Mouse (Mus musculus) midbrain, embryonic 10.5 days (tissue): ENCODE measurements around the gene 1700088E04Rik. TPM values are rescaled to one million over a fixed set of nuclear protein-coding genes. Genes with fewer than 3 reads are reported as not detected.

Experiments used
- DNase-seq: peaks from one replicate; pipeline ENCODE4 v3.0.0-alpha.2; 2017; ENCODE audit warnings: low spot score
- H3K27ac ChIP-seq: fragments of 300-500 bp; sonication (generic); replicated peaks from 2 replicates; pipeline ENCODE4 v1.5.1; 2016; ENCODE audit warnings: mild to moderate bottlenecking
- H3K27me3 ChIP-seq: fragments of 300-500 bp; sonication (generic); 2 replicates; pipeline ENCODE4 v1.6.1; 2016; ENCODE audit warnings: low read depth, mild to moderate bottlenecking; ENCODE audit not compliant: poor library complexity, severe bottlenecking
- H3K36me3 ChIP-seq: fragments of 300-500 bp; sonication (generic); 2 replicates; pipeline ENCODE4 v1.6.1; 2016; ENCODE audit warnings: mild to moderate bottlenecking, moderate library complexity
- H3K4me1 ChIP-seq: fragments of 300-500 bp; sonication (generic); 2 replicates; pipeline ENCODE4 v1.6.1; 2016
- H3K4me3 ChIP-seq: fragments of 300-500 bp; sonication (generic); 2 replicates; pipeline ENCODE4 v1.5.1; 2016; ENCODE audit warnings: mild to moderate bottlenecking, moderate library complexity
- H3K9me3 ChIP-seq: fragments of 300-500 bp; sonication (generic); replicated peaks from 2 replicates; pipeline ENCODE4 v1.6.1; 2016; ENCODE audit warnings: mild to moderate bottlenecking
- WGBS: fragments of 180-500 bp; shearing (Covaris S2); methylation state at CpG from one replicate; pipeline ENCODE4 v1.1.7; 2016; 5-methylcytosine and 5-hydroxymethylcytosine counted together
- polyA plus RNA-seq: library from polyadenylated mRNA; unstranded; fragments of >200 nt; fragmentation: Nextera tagmentation; extraction: Ambion mirVana; gene quantifications from 2 replicates; pipeline ENCODE4 v1.2.1, GENCODE M21; 2016

Gene 1700088E04Rik
- polyA plus RNA-seq, 1 experiment from 2014 or later, result 7.8 TPM

DNA sequence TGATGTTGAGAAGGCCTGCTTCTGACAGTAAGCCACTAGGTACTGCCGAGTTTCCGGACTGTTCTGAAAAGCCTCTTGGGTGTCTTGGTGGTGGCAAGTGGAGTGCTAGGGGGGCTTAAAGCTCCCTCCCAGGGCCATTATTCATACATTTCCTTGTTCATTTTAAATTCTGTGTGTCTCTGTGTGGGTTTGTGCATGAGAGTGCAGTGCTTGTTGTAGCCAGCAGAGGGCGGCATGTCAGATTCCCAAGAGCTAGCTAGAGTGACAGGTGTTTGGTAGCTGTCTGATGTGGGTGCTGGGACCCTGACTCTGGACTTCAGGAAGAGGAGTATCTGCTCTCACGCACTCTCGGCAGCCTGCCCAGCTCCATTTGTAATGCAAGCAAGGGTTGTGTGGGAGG is 12.8 kb downstream of the 1700088E04Rik start:
- WGBS, result 95% methylated on average over 5 of the region's 5 CpGs

DNA sequence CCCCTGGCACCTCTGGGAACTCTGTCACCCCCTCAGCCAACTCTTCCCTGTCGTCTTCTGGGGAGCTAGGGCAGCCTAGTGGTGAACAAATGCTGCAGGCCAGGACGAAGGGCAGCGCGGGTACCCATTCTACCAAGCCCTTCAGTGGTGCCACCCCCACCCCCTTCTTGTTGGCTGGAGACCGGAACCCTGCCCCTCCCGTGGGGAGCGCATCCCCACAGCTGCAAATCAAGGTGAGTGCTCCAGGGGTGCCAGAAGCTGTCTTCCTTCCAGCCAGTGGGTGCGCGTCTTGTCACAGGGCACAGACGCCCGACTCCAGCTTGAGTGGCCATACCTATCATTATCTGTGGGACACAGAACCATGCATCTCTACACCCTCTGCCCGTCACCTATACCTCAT is 14.0 kb downstream of the 1700088E04Rik start:
- no peaks in the 10 kb centered on the region for H3K27me3 ChIP-seq
- peaks cover 89% of the 10 kb centered on the region for H3K36me3 ChIP-seq

More for the DNA sequence above, 12.8 kb downstream of the 1700088E04Rik start:
- Histone ChIP-seq H3K4me3 (no peak overlapping the region), H3K9me3 (no peaks in the 10 kb centered on the region), H3K4me1 (no peaks in the 10 kb centered on the region), H3K27me3 (no peaks in the 10 kb centered on the region), H3K36me3 (peaks cover 91% of the 10 kb centered on the region), H3K27ac (no peak overlapping the region)
- DNase-seq, result no peak

DNA sequence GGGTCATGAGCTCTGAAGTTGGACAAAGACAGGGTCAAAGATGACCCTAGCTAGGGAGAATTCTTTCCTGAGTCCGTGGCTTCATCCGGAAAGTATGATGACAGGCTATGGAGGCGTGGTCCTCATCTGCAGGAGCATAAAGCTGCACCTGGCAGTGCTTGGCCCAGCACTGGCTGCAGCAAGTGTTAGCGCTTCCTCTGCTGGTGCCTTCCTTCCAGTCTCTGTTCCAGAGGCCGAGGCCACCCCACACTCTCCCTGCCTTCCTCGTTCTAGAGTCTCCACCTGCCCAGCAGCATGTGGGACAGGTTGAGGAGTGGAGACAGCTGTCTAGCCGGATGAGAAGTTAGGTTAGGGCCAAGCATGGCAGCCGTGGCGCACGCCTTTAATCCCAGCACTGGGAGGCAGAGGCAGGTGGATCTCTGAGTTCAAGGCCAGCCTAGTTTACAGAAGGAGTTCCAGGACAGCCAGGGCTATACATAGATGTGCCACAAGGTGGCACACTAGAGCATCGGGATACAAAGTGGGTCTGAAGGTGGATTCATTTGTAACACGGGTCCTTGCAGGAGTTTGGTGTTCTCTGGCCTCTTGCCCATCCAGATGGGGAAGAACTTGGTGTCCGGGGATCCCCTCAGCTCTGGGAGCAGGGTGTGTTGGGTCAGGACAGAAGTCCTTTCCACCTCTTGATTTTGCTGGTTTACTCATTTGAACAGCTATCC is 14.7 kb downstream of the 1700088E04Rik start:
- peaks cover 82% of the 10 kb centered on the region for H3K36me3 ChIP-seq
- 85% methylated on average over 13 of the region's 13 CpGs for WGBS
- H3K4me3 ChIP-seq, result no peak overlapping the region
- no peak overlapping the region for H3K27ac ChIP-seq
- no peaks in the 10 kb centered on the region for H3K9me3 ChIP-seq
- H3K4me1 ChIP-seq, result no peaks in the 10 kb centered on the region
- H3K27me3 ChIP-seq, result no peaks in the 10 kb centered on the region
- peak; percentile 51 for DNase-seq

More for the DNA sequence above, 14.0 kb downstream of the 1700088E04Rik start:
- no peaks in the 10 kb centered on the region for H3K4me1 ChIP-seq
- no peak overlapping the region for H3K27ac ChIP-seq
- no peak for DNase-seq
- no peaks in the 10 kb centered on the region for H3K9me3 ChIP-seq
- WGBS, result 91% methylated on average over 12 of the region's 12 CpGs
- no peak overlapping the region for H3K4me3 ChIP-seq

DNA sequence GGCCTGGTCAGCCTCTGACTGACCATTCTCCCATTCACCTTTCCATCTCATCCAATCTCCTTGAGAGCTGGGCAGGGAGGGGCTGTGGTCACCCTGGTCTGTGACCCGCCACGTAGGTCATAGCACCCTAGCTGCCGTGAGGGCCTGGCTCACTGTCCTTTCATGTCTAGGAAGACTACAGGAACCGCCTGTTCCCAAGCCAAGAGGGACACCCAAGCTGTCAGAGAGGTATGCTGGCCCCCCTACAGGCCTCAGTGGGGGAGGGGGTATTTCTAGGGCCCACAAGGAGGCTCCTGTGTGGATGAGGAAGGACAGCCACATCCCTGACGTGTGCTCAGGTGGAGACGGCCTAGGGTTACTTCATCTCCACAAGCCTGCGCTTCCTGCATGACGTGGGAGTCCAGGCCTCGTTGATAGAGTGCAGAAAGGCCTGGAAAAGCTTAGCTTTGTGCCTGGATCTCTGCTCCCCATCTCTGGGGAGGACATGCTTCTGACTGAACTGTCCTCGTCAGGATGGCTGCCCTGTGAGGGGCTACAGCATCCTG is 16.6 kb downstream of the 1700088E04Rik start:
- Histone ChIP-seq H3K36me3 (peaks cover 76% of the 10 kb centered on the region), H3K27ac (no peak overlapping the region), H3K9me3 (no peaks in the 10 kb centered on the region), H3K4me1 (no peaks in the 10 kb centered on the region), H3K27me3 (no peaks in the 10 kb centered on the region), H3K4me3 (no peak overlapping the region)
- no peak for DNase-seq
- 82% methylated on average over 10 of the region's 10 CpGs for WGBS

DNA sequence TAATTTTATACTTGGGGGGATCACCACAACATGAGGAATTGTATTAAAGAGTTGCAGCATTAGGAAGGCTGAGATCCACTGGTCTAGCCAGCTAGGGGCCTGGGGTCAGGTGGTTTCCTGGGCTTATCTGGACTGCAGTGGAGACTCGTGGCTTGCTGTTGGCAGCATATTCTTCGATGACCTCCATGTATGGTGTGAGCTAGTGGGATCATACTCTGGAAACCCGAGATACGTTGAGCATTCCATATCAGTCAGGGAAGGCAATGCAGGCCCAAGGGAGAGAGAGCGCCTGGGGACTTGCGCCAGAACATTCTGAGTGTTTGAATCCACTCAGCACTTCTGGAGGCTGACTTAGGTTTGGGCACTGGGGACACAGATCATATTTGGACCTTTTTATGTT is 17.3 kb downstream of the 1700088E04Rik start:
- no peak for DNase-seq
- H3K9me3 ChIP-seq, result no peaks in the 10 kb centered on the region
- peaks cover 77% of the 10 kb centered on the region for H3K36me3 ChIP-seq
- H3K27ac ChIP-seq, result no peak overlapping the region
- 89% methylated on average over 6 of the region's 6 CpGs for WGBS
- H3K27me3 ChIP-seq, result no peaks in the 10 kb centered on the region
- no peak overlapping the region for H3K4me3 ChIP-seq
- H3K4me1 ChIP-seq, result no peaks in the 10 kb centered on the region

DNA sequence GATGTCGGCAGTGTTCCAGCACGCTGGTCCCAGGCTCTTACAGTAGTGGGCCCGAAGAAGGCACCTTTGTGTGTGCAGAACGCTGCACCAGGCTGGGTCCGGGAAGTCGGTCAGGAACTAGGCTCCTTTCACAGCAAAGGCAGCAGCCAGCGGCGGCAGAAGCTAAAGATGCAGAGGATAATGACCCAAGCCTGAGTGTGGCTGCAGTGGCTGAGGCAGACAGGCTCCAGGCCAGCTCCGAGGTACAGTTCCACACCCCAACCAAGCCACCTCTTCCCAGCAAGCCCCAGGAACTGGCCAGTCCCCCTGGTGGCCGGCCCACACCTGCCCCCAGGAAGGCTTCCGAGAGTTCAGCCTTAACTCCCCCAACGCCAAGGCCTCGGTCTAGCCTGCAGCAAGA is 18.5 kb downstream of the 1700088E04Rik start:
- H3K4me3 ChIP-seq, result no peak overlapping the region
- H3K36me3 ChIP-seq, result peaks cover 75% of the 10 kb centered on the region
- no peak for DNase-seq
- H3K27me3 ChIP-seq, result no peaks in the 10 kb centered on the region
- H3K9me3 ChIP-seq, result no peaks in the 10 kb centered on the region
- 87% methylated on average over 13 of the region's 13 CpGs for WGBS
- no peak overlapping the region for H3K27ac ChIP-seq
- H3K4me1 ChIP-seq, result no peaks in the 10 kb centered on the region

DNA sequence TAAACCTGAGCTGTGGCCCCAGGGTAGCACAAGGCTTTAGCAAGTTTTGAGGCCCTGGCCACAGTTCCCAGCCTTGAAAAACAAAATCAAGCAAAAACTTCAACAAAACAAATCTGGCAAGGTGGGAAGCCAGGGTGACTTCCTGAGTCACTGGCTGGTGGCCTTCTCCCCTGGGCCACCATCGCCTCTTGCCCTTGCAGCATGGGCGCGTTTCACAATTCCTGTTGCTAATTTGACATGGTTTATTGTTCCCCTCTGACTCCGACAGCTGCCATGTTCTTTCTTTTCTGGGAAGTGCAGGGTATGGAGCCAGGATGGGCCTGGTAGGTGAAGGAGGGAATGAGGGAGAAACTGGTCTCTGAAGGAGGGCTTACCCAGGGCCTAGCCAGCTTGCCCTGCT is 18.9 kb downstream of the 1700088E04Rik start:
- Histone ChIP-seq H3K4me3 (no peak overlapping the region), H3K27ac (no peak overlapping the region), H3K9me3 (no peaks in the 10 kb centered on the region), H3K36me3 (peaks cover 75% of the 10 kb centered on the region), H3K27me3 (no peaks in the 10 kb centered on the region), H3K4me1 (no peaks in the 10 kb centered on the region)
- WGBS, result 87% methylated on average over 4 of the region's 4 CpGs
- no peak for DNase-seq

DNA sequence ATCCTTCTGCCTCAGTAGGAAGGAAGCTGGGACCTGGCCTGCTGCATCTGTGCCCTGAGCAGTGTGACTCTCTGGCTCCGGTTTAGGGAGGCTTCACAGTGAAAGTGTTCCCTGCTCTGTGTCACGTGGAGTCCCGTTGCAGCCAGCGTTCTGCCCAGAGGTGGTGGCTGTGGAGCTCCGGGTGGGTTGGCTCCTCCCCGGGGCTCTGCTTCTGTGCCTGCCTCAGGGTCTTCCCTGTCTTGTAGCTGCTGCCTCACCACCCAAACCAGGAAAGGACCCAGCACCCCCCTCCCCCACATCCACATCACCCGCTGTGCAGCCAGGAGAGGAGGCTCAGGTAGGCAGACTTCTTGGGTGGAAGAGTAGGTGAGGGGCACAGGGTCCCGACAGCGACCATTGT is 21.6 kb downstream of the 1700088E04Rik start:
- DNase-seq, result no peak
- Histone ChIP-seq H3K27ac (no peak overlapping the region), H3K36me3 (peaks cover 62% of the 10 kb centered on the region), H3K4me3 (no peak overlapping the region), H3K9me3 (no peaks in the 10 kb centered on the region), H3K4me1 (no peaks in the 10 kb centered on the region), H3K27me3 (no peaks in the 10 kb centered on the region)
- WGBS, result 86% methylated on average over 9 of the region's 9 CpGs

DNA sequence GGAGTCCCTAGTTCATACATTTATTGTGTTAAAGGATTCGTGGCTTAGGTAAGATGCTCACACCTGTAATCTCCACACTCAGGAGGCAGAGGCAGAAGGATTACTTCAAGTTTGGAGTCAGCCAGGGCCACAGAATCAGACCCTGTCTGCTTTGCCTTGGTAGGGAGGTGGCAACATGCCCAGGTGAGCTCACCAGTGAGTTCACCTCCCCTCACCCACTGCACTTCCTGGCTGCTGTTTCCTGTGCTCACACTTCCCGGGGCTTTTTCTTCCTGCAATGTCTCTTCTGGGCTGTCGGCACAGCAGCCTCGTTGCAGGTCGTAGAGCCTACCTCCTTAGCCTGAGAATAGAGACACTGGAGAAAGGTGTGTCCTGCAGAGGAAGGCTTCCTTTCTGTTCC is 25.8 kb downstream of the 1700088E04Rik start:
- Histone ChIP-seq H3K27ac (no peak overlapping the region), H3K36me3 (peaks cover 39% of the 10 kb centered on the region), H3K9me3 (no peaks in the 10 kb centered on the region), H3K27me3 (peaks cover 14% of the 10 kb centered on the region), H3K4me3 (no peak overlapping the region), H3K4me1 (peaks cover 6% of the 10 kb centered on the region)
- DNase-seq, result no peak
- WGBS, result 75% methylated on average over 5 of the region's 5 CpGs

DNA sequence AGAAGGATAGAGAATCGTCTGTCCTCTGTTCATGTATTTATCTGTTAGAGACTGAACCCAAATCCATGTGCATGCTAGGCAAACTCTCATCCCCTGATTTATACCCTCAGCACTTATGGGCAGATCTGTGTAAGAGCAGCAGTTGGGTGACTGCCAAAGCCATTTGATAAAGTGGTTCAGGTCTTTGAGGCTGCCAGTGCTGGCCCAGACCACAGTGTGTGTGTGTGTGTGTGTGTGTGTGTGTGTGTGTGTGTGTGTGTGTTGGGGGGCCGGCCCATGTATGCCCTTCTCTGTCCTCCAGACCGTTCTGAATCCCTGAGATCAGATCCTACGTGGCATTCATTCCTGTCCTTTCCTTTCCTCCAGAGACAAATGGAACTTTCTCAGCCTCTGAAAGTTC is 29.3 kb downstream of the 1700088E04Rik start:
- Histone ChIP-seq H3K4me3 (no peak overlapping the region), H3K9me3 (no peaks in the 10 kb centered on the region), H3K4me1 (peaks cover 31% of the 10 kb centered on the region), H3K27me3 (peaks cover 28% of the 10 kb centered on the region), H3K36me3 (peaks cover 15% of the 10 kb centered on the region), H3K27ac (no peak overlapping the region)
- no peak for DNase-seq
- WGBS, result 88% methylated on average over 4 of the region's 4 CpGs

DNA sequence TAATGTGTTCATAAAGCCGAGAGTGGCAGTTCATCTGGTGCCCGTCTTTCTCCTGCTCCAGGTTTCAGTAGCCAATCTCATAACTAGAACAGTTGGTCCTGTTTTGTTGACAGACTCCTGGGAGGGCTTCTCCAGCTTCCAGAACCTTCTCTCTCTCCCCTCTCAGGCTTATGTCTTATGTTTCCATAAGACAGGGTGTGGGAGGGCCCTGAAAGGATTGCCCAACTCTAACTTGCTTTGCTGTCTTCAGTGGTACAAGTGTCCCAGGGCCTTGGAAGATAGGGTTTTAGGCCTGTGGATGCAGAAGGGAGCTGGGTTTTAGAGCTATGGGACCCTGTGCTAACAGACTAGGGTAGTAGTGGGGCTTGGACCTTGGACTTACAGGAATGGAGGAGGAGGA is 30.5 kb downstream of the 1700088E04Rik start:
- H3K9me3 ChIP-seq, result no peaks in the 10 kb centered on the region
- no peak for DNase-seq
- H3K4me3 ChIP-seq, result peak overlapping the region; percentile 80
- H3K27me3 ChIP-seq, result peaks cover 28% of the 10 kb centered on the region
- peaks cover 31% of the 10 kb centered on the region for H3K4me1 ChIP-seq
- peaks cover 15% of the 10 kb centered on the region for H3K36me3 ChIP-seq
- H3K27ac ChIP-seq, result no peak overlapping the region
- 64% methylated on average over 2 of the region's 2 CpGs for WGBS

DNA sequence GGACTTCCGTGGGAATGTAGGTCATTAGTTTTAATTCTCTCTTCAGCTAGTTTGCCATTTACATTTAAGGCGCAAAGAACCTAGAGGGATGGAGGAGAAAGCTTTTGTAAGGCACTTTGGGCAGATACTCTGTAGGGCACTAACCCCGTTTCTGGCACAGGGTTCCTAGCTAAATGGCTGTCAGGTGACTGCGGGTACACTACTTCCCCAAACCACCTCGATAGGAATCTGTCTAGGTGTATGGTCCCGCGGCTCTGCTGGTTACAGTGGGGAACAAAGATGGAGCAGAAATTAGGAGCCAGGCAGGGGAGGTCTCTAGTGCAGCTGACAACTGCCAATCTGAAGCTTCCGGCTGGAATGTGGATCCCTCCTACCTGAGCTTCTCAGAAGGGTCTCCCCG is 31.0 kb downstream of the 1700088E04Rik start:
- H3K9me3 ChIP-seq, result no peaks in the 10 kb centered on the region
- H3K36me3 ChIP-seq, result peaks cover 11% of the 10 kb centered on the region
- WGBS, result 22% methylated on average over 9 of the region's 9 CpGs
- H3K27ac ChIP-seq, result no peak overlapping the region; the same call in 1 of the 2 replicates
- H3K4me1 ChIP-seq, result peaks cover 31% of the 10 kb centered on the region
- DNase-seq, result no peak
- peak overlapping the region; percentile 80 for H3K4me3 ChIP-seq
- H3K27me3 ChIP-seq, result peaks cover 28% of the 10 kb centered on the region

DNA sequence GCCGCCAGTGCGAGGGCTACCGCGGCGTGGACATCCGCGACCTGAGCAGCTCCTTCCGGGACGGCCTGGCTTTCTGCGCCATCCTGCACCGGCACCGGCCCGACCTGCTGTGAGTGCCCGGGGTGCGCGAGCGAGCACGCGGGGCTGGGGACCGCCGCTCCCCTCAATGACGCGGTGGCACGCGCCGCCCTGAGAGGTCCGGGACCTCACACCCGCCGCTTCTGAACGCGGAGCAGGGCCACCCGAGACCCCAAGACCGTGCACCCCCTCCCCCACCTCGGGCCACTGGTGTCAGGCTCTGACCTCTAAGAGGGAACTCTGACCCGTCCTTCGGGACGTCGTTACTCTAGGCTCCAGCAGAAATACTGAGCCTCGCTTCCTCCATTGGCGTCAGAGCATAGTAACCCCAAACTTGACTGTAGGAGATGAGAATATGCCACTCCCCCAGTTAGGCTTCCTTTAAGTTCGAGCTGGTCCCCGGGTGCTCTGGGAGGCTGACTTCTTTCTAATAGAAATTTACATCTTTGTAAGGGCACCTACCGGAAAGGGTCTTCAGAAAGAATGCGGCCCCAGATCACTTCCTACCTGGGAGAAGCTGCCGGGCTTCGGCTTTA is 31.6 kb downstream of the 1700088E04Rik start:
- Histone ChIP-seq H3K36me3 (peaks cover 6% of the 10 kb centered on the region), H3K27ac (peak overlapping the region; percentile 91), H3K9me3 (no peaks in the 10 kb centered on the region), H3K27me3 (peaks cover 28% of the 10 kb centered on the region), H3K4me3 (peak overlapping the region; percentile 80), H3K4me1 (peaks cover 31% of the 10 kb centered on the region)
- WGBS, result under 1% methylated on average over 46 of the region's 46 CpGs
- DNase-seq, result peak; percentile 68
